Mouse (Mus musculus) limb, embryonic 11.5 days (tissue): ENCODE measurements around the gene Plekhg2. TPM values are rescaled to one million over a fixed set of nuclear protein-coding genes. Genes with fewer than 3 reads are reported as not detected.
A peak's percentile ranks its signal among the peaks of the same experiment; 100 is the strongest.

Experiments used
- ATAC-seq: fragments of 200-750 bp; cut with Nextera tagmentation; 2 replicates; pipeline ENCODE4 v1.8.0; 2017; ENCODE audit warnings: low read depth; ENCODE audit not compliant: insufficient number of reproducible peaks, low FRiP score, low TSS enrichment
- DNase-seq: peaks from one replicate; pipeline ENCODE4 v3.0.0-alpha.2; 2015; ENCODE audit warnings: low spot score
- H3K27ac ChIP-seq: fragments of 300-500 bp; sonication (generic); replicated peaks from 2 replicates; pipeline ENCODE4 v1.5.1; 2014; ENCODE audit warnings: low read depth, mild to moderate bottlenecking, low read length
- H3K27me3 ChIP-seq: fragments of 300-500 bp; sonication (generic); 2 replicates; pipeline ENCODE4 v1.6.1; 2014; ENCODE audit warnings: mild to moderate bottlenecking, low read length, mixed read lengths; ENCODE audit not compliant: control insufficient read depth, insufficient read depth
- H3K36me3 ChIP-seq: fragments of 300-500 bp; sonication (generic); 2 replicates; pipeline ENCODE4 v1.6.1; 2014; ENCODE audit warnings: mild to moderate bottlenecking, low read length, moderate library complexity, mixed read lengths; ENCODE audit not compliant: control insufficient read depth, insufficient read depth
- H3K4me1 ChIP-seq: fragments of 300-500 bp; sonication (generic); 2 replicates; pipeline ENCODE4 v1.6.1; 2014; ENCODE audit warnings: low read length, mixed read lengths; ENCODE audit not compliant: control insufficient read depth, insufficient read depth
- H3K4me2 ChIP-seq: fragments of 300-500 bp; sonication (generic); 2 replicates; pipeline ENCODE4 v1.6.1; 2014; ENCODE audit warnings: low read depth, mild to moderate bottlenecking, moderate library complexity; ENCODE audit not compliant: severe bottlenecking
- H3K4me3 ChIP-seq: fragments of 300-500 bp; sonication (generic); 2 replicates; pipeline ENCODE4 v1.5.1; 2014; ENCODE audit warnings: low read depth, low read length
- H3K9ac ChIP-seq: fragments of 300-500 bp; sonication (generic); 2 replicates; pipeline ENCODE4 v1.6.1; 2014; ENCODE audit warnings: mild to moderate bottlenecking, low read length
- H3K9me3 ChIP-seq: fragments of 300-500 bp; sonication (generic); 2 replicates; pipeline ENCODE4 v1.6.1; 2016; ENCODE audit warnings: low read length; ENCODE audit not compliant: control insufficient read depth
- WGBS: fragments of 180-500 bp; shearing (Covaris S2); extraction: QIAGEN DNeasy Blood & Tissue Kit; methylation state at CpG from one replicate; pipeline ENCODE4 v1.1.7; 2014; 5-methylcytosine and 5-hydroxymethylcytosine counted together
- polyA plus RNA-seq: library from polyadenylated mRNA; unstranded; fragments of >200 nt; fragmentation: Nextera tagmentation; extraction: Ambion mirVana; gene quantifications from 2 replicates; pipeline ENCODE4 v1.2.1, GENCODE M21; 2014

Plekhg2 gene
- polyA plus RNA-seq: 73.2 and 79.6 TPM in 2 replicates

DNA sequence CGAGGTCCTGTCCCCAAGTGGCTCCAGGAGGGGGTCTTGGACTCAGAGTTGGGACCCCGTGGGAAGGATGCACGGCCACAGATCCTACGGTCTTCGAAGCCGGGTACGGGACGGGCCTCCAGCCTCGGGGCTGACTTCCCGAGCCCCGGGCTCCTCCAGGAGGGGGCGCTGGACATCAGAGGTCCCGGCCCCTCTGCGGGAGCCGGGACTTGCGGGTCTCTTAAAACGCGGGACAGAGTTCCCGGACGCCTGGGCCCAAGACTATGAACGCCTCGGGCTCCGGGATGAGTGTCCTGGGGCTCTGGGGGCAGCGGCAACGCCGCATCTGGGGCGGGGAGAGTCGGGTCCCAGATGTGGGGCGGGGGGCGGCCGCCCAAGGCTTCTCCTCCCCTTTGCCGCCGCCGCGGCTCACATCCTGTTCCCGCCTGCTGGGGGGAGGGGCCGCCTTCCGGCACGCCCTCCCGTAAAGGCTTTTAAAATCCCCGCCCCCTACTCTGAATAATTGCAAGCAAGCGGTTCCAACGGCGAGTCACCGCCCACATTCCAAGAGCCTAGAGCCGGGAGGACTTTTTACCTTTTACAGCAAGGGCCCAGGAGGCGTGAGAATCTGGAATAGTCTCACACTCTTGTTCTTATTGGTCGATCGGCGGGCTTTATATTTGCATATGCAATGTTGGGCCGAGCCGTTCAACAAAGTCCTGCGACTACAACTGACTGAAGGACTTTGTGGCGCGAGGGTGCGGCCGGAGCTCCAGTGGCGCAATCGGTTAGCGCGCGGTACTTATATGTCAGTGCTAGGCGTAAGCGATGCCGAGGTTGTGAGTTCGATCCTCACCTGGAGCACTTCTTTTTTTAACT is at the start of gene Plekhg2:
Plekhg2 (minus strand) TSS at position 349 of the 858 bp plus-strand sequence.
- H3K4me3 ChIP-seq: peak within 1 kb of the TSS; percentile 81
- peak within 1 kb of the TSS; percentile 96 for H3K9ac ChIP-seq
- peaks cover 17% of the 10 kb centered on the region for H3K4me1 ChIP-seq
- peak within 1 kb of the TSS; percentile 95 for H3K4me2 ChIP-seq
- WGBS: under 1% methylated on average over 54 of the region's 66 CpGs
- H3K27ac ChIP-seq: peak within 1 kb of the TSS; percentile 94
- peaks cover 5% of the 10 kb centered on the region; the same call in 1 of the 2 replicates for H3K36me3 ChIP-seq
- no peaks in the 10 kb centered on the region for H3K9me3 ChIP-seq
- DNase-seq: peak; percentile 100
- no peaks in the 10 kb centered on the region for H3K27me3 ChIP-seq
- ATAC-seq: peak; percentile 87

DNA sequence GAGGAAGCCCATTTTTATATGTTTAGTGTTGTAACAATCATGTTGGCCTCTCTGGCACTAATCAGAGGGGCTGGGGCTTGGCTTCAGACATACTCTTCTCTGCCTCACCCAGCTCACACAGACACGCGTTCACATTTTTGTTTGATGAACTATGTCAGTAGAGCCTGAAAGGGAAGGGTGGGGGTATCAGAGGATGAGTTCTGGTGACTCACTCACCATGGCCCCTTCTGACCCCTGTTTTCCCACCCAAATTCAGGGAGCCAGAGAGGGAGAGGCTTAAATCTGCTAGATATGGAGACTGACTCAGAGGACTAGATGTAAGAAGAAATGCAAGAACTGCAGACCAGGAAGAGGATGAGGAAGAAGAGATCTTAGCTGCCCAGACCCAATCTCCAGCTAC is 47.0 kb upstream of the Plekhg2 start:
- H3K27ac ChIP-seq: no peak overlapping the region
- DNase-seq (no peak), ATAC-seq (no peak)
- no peaks in the 10 kb centered on the region for H3K4me1 ChIP-seq
- no peaks in the 10 kb centered on the region for H3K9me3 ChIP-seq
- H3K4me2 ChIP-seq: no peak overlapping the region
- no peaks in the 10 kb centered on the region for H3K27me3 ChIP-seq
- WGBS: 96% methylated on average over 2 of the region's 2 CpGs
- H3K4me3 ChIP-seq: no peak overlapping the region
- H3K9ac ChIP-seq: no peak overlapping the region
- H3K36me3 ChIP-seq: peaks cover 37% of the 10 kb centered on the region

GRCm38 (mm10) chr7:28418096-28418670 is 45.8 kb upstream of the Plekhg2 start:
- Histone ChIP-seq H3K4me1 (no peaks in the 10 kb centered on the region), H3K4me3 (no peak overlapping the region), H3K27me3 (no peaks in the 10 kb centered on the region), H3K36me3 (peaks cover 37% of the 10 kb centered on the region), H3K9me3 (no peaks in the 10 kb centered on the region), H3K9ac (no peak overlapping the region), H3K4me2 (no peak overlapping the region), H3K27ac (no peak overlapping the region)
- ATAC-seq (no peak), DNase-seq (no peak)
- 89% methylated on average over 8 of the region's 8 CpGs for WGBS

DNA sequence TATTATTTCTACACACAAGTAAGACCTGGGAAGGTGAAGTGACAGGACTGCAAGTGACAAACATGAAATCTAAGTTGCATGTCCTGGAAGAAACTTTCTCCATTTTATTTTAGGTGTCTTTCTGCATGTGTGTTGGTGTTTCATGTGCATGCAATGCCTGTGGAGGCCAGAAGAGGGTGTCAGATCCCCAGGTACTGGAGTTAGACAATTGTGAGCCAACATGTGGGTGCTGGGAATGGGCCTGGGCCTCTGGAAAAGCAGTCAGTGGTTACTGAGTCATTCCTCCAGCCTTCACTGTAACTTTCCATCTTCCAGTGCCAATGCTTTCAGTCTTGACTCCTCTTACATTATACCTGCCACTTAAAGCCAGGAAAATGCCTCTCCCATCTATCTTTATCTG is 45.0 kb upstream of the Plekhg2 start:
- no peak overlapping the region for H3K27ac ChIP-seq
- no peaks in the 10 kb centered on the region for H3K9me3 ChIP-seq
- peaks cover 40% of the 10 kb centered on the region for H3K36me3 ChIP-seq
- H3K4me1 ChIP-seq: no peaks in the 10 kb centered on the region
- H3K9ac ChIP-seq: no peak overlapping the region
- H3K4me3 ChIP-seq: no peak overlapping the region
- no peak for DNase-seq
- no peak for ATAC-seq
- H3K27me3 ChIP-seq: no peaks in the 10 kb centered on the region
- H3K4me2 ChIP-seq: no peak overlapping the region

DNA sequence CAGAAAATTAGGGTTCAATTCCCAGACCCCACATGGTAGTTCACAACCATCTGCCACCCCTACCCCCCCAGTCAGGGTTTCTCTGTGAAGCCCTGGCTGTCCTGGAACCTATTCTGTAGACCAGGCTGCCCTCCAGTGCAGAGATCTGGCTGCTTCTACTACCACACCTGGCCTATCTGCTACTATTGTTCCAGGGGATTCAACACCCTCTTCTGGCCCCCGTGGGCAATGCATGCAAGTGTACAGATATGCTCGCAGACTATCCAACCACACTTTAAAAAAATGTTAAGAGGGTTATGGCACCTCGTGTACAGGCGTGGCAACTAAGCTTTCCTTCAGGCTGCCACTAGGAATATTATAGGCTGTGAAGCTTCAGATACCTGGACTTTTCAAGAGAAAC is 40.4 kb upstream of the Plekhg2 start:
- Histone ChIP-seq H3K36me3 (peaks cover 24% of the 10 kb centered on the region), H3K27me3 (no peaks in the 10 kb centered on the region), H3K9me3 (no peaks in the 10 kb centered on the region), H3K4me2 (no peak overlapping the region), H3K4me3 (no peak overlapping the region), H3K27ac (no peak overlapping the region), H3K4me1 (no peaks in the 10 kb centered on the region), H3K9ac (no peak overlapping the region)
- WGBS: 89% methylated on average over 4 of the region's 4 CpGs
- ATAC-seq (no peak), DNase-seq (no peak)

- no peak for DNase-seq
- peaks cover 28% of the 10 kb centered on the region for H3K36me3 ChIP-seq
- ATAC-seq: no peak
- no peak overlapping the region for H3K4me3 ChIP-seq
- no peaks in the 10 kb centered on the region for H3K27me3 ChIP-seq
- no peaks in the 10 kb centered on the region for H3K9me3 ChIP-seq
- 91% methylated on average over 3 of the region's 3 CpGs for WGBS
- H3K4me1 ChIP-seq: no peaks in the 10 kb centered on the region
- no peak overlapping the region for H3K27ac ChIP-seq
- H3K4me2 ChIP-seq: no peak overlapping the region
- no peak overlapping the region for H3K9ac ChIP-seq
Measured at GRCm38 (mm10) chr7:28410841-28411475, 38.6 kb upstream of the Plekhg2 start.

GRCm38 (mm10) chr7:28401942-28402341 is 29.5 kb upstream of the Plekhg2 start:
- WGBS: 82% methylated on average over 3 of the region's 3 CpGs
- ATAC-seq: no peak
- no peaks in the 10 kb centered on the region for H3K9me3 ChIP-seq
- H3K4me2 ChIP-seq: no peak overlapping the region
- no peak overlapping the region for H3K27ac ChIP-seq
- H3K36me3 ChIP-seq: peaks cover 27% of the 10 kb centered on the region
- H3K4me3 ChIP-seq: no peak overlapping the region
- no peaks in the 10 kb centered on the region for H3K27me3 ChIP-seq
- H3K9ac ChIP-seq: no peak overlapping the region
- H3K4me1 ChIP-seq: no peaks in the 10 kb centered on the region
- DNase-seq: no peak

DNA sequence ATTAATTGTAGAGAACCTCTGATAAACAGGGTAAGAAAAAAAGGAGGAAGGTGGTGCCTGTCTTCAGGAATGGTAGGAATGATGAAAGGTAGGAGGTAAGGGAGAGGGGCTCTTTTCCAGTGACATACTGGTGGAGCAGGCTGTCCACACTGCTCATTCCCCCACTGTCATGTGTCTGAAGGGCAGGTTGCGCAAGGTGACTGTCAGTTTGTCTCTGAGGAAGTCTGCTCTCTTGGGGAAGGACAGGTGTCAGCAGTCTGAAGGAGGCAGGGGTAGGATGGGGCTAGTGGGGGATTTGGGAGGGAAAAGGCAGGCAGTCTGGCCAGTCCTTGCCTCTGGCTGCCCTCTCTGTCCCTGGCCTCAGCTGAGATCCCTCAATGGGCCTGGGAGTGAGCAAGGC is 28.6 kb upstream of the Plekhg2 start:
- Histone ChIP-seq H3K9me3 (no peaks in the 10 kb centered on the region), H3K36me3 (peaks cover 25% of the 10 kb centered on the region), H3K9ac (no peak overlapping the region), H3K4me3 (no peak overlapping the region), H3K4me2 (no peak overlapping the region), H3K27me3 (no peaks in the 10 kb centered on the region), H3K27ac (no peak overlapping the region), H3K4me1 (no peaks in the 10 kb centered on the region)
- no peak for ATAC-seq
- no peak for DNase-seq
- WGBS: 95% methylated on average over 1 of the region's 1 CpGs
